Mouse (Mus musculus): ENCODE measurements around the gene Eml5.

- TF ChIP-seq CTCF (IDR thresholded peaks at IDR 0.05; ENCODE audit: extremely low read depth, insufficient read length, insufficient replicate concordance, low read depth, low read length), result no peak
- TF ChIP-seq POLR2A (IDR thresholded peaks at IDR 0.05; ENCODE audit: low read depth, low read length), result no peak
Observed at GRCm38 (mm10) chr12:98831122-98831521, 70.2 kb downstream of the Eml5 start.
